Comparison of ENCODE assay signal across 8 mouse cellular contexts in the genomic region with DNA sequence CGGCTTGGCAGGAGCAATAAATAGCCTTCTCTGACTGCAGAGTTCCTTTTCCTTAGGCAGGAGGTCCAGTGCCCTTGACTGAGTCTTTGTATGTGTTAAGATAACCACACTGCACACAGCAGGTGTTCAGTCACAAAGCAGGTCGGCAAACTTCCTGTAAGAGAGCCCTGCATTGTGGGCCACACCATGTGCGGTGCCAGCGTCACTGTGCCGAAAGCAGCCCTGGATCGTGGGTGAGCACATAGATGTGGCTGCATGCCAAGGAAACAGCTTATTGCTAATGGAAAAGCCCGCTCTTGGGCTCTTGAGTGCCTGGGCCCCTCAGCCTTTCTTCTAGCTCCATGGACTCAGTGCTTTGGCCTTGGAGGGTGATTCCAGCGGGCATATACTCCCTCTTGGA. TPM values are rescaled to one million over a fixed set of nuclear protein-coding genes. Genes with fewer than 3 reads are reported as not detected.
A peak's percentile ranks its signal among the peaks of the same experiment; 100 is the strongest.
DNase-seq lines count a peak whose midpoint lies in the region; ATAC-seq lines count a peak whose summit lies in the region.

No protein-coding gene starts in this region.

- no peaks in the 10 kb centered on the region for H3K36me3 ChIP-seq in midbrain, embryonic 15.5 days (replicated peaks)
- no peaks in the 10 kb centered on the region for H3K36me3 ChIP-seq in midbrain, embryonic 11.5 days (ENCODE audit: control insufficient read depth, insufficient read depth, low read length)

- 50% methylated on average over 8 of the region's 8 CpGs for WGBS in midbrain, embryonic 15.5 days
- WGBS in midbrain, embryonic 11.5 days, result 82% methylated on average over 8 of the region's 8 CpGs

- DNase-seq in adrenal gland, adult (ENCODE audit: inconsistent age in 2 of 2, low spot score in 1 of 2), result peak; percentile 49 to 75
- no peak for DNase-seq in adrenal gland, adult 8-10 months
- DNase-seq in midbrain, embryonic 11.5 days (ENCODE audit: low spot score, missing footprints), result no peak
- DNase-seq in left cerebral cortex, postnatal 36 days (ENCODE audit: low spot score in 2 of 2), result peak; percentile 72 to 82
- DNase-seq in telencephalon, adult 2 months (ENCODE audit: low read depth, low spot score), result peak; percentile 72
- DNase-seq in kidney, postnatal 4 days, result no peak
- no peak for DNase-seq in urinary bladder, adult 2 months (ENCODE audit: low spot score)

- H3K27me3 ChIP-seq in midbrain, embryonic 15.5 days (replicated peaks), result no peaks in the 10 kb centered on the region
- no peaks in the 10 kb centered on the region for H3K27me3 ChIP-seq in midbrain, embryonic 11.5 days (ENCODE audit: control insufficient read depth, insufficient read depth, low read length)

- H3K9ac ChIP-seq in midbrain, embryonic 15.5 days, result no peak overlapping the region
- no peak overlapping the region for H3K9ac ChIP-seq in midbrain, embryonic 11.5 days (ENCODE audit: low read length)

- peaks cover 49% of the 10 kb centered on the region for H3K4me1 ChIP-seq in midbrain, embryonic 15.5 days
- H3K4me1 ChIP-seq in midbrain, embryonic 11.5 days (ENCODE audit: control insufficient read depth, insufficient read depth, low read length), result peaks cover 19% of the 10 kb centered on the region

- intact Hi-C loops in left cerebral cortex, postnatal 36 days (cut with DNase I), result no loop called here

- no peaks in the 10 kb centered on the region for H3K9me3 ChIP-seq in midbrain, embryonic 15.5 days
- no peaks in the 10 kb centered on the region for H3K9me3 ChIP-seq in midbrain, embryonic 11.5 days (ENCODE audit: control insufficient read depth, low read length)

- no peak for ATAC-seq in midbrain, embryonic 15.5 days (replicated peaks)
- ATAC-seq in midbrain, embryonic 11.5 days (ENCODE audit: low FRiP score), result no peak

- 0 out of 2 replicates have a peak overlapping the region, but pooled peaks have one; percentile 26 for H3K27ac ChIP-seq in midbrain, embryonic 15.5 days
- no peak overlapping the region for H3K27ac ChIP-seq in midbrain, embryonic 11.5 days (ENCODE audit: low read depth, low read length)

- H3K4me2 ChIP-seq in midbrain, embryonic 15.5 days, result no peak overlapping the region
- H3K4me2 ChIP-seq in midbrain, embryonic 11.5 days, result no peak overlapping the region

- no peak overlapping the region for H3K4me3 ChIP-seq in midbrain, embryonic 15.5 days
- H3K4me3 ChIP-seq in midbrain, embryonic 11.5 days (ENCODE audit: low read depth, low read length), result no peak overlapping the region

RNA-seq across cellular contexts. Expression of a gene that starts 16.8 kb away (rescaled TPM):
- total RNA-seq in adrenal gland, adult 8-10 months (2022), result under 1 TPM in 3 of 4 experiments, not detected in 1; 0.14 to 0.30 (median 0.23) TPM
- 25.0 and 27.2 TPM in 2 replicates for polyA plus RNA-seq in midbrain, embryonic 15.5 days (2015; fragmentation: Nextera tagmentation; extraction: Ambion mirVana)
- polyA plus RNA-seq in midbrain, embryonic 11.5 days (2014; fragmentation: Nextera tagmentation; extraction: Ambion mirVana), result 2.2 and 2.7 TPM in 2 replicates
- 100 to 1,000 TPM; 128 to 164 TPM for total RNA-seq in left cerebral cortex, postnatal 36 days (2021)
- 4.3 and 4.9 TPM in 2 replicates for polyA plus RNA-seq in urinary bladder, adult 2 months (2012; rRNA removed)

RNA-seq across cellular contexts. Expression of a gene that starts 54.2 kb away (rescaled TPM):
- 10 to 100 TPM; 24.3 to 64.6 (median 44.3) TPM for total RNA-seq in adrenal gland, adult 8-10 months (2022)
- 3.7 and 5.0 TPM in 2 replicates for polyA plus RNA-seq in midbrain, embryonic 15.5 days (2015; fragmentation: Nextera tagmentation; extraction: Ambion mirVana)
- polyA plus RNA-seq in midbrain, embryonic 11.5 days (2014; fragmentation: Nextera tagmentation; extraction: Ambion mirVana), result 6.9 and 7.6 TPM in 2 replicates
- 10 to 100 TPM; 35.5 to 42.7 TPM for total RNA-seq in left cerebral cortex, postnatal 36 days (2021)
- polyA plus RNA-seq in urinary bladder, adult 2 months (2012; rRNA removed), result 35.2 and 40.6 TPM in 2 replicates

Comparison
In these comparisons a context has a peak if more than half of its experiments do, and no peak if none do; other contexts are left out.
1. DNase-seq: peak in adrenal gland, adult (2 of 2), left cerebral cortex, postnatal 36 days (2 of 2) and telencephalon, adult 2 months (single experiment); none in adrenal gland, adult 8-10 months (single experiment), midbrain, embryonic 11.5 days (single experiment), kidney, postnatal 4 days (0 of 2) and urinary bladder, adult 2 months (single experiment).